Mouse (Mus musculus): ENCODE results near the gene Mknk1. TPM values are rescaled to one million over a fixed set of nuclear protein-coding genes. Genes with fewer than 3 reads are reported as not detected.

Mknk1 gene
- 18.9 TPM in 2 replicates for polyA plus RNA-seq (2015; fragmentation: Nextera tagmentation; extraction: Ambion mirVana)

DNA sequence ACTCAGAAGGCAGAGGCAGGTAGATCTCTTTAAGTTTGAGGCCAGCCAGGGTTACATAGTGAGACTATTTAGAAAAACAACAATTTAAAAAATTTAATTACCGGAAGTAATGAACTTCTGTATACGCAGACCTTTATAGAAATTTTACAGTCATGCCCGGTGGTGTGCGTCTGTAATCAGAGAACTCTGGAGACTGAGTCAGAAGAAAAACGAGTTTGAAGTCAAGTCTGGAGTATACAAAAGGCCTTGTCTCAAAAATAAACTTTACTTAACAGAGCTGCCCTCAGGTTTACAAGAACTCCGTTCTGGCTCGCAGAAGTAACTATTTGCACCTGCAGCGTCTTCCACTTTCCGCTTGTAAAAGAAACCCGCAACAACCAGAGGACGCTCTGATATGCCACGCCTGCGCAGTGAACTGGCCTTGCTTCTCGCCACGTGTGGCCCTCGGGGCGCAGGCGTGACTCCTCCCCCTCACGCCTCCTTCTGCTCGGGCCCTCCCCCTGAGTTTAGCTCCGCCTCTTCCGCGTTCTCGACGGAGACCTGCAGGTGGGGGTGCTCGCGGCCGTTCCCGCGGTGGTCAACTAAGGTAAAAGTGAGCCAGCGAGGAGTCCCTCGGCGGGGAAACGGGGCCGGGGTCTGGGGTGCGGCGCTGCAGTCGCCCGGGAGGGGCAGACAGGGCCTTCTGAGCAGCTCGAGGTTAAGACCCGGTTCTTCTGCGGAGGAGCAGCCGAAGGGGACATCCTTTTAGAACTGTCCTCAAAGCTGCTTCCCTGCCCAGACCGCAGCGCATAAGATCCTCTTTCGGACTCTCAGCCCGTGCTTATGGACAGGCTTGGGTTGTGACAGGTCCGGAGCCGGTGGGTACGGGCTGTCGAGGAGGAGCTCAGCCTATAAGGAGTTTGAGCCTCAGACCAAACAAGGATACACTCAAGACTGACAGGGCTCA is at the start of gene Mknk1:
Gene Mknk1, plus strand, starts transcription at position 503 of the 946 bp plus-strand sequence.

DNA sequence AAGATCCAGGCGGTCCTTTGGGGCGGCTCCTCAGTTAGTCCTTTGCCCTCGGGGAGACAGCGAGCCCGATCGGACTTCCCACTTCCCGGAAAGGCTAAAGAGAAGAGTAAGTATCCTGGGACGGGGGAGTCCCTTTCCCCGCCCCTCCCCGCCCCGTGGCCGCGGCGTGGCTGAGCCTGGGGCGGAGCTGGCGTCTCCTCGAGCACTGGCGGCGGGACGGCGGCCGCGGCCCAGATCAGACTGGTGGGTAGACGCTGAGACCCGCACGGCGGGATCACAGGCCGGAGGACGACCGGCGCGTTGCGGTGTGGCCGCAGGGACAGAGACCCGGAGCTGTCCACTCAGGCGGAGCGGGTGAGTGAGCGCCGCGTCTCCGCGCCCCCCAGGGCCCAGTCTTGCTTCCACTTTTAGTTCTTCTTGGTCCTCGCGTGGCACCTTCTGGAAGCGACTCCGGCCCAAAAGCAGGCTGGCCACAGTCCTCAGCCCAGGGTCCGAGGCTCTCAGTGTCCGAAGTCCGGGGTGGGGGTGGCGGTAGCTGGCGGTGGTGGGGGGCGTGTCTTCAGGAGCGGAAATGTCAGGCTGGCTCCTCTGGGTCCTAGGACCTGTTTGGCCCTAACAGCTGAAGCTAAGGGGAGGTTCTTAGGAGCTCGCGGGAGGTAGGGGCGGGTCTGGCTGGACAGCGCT is 11.0 kb upstream of the Mknk1 start, which contains the start of gene Mob3c:
Gene Mob3c, plus strand, starts transcription at position 205 of the 684 bp plus-strand sequence.

DNA sequence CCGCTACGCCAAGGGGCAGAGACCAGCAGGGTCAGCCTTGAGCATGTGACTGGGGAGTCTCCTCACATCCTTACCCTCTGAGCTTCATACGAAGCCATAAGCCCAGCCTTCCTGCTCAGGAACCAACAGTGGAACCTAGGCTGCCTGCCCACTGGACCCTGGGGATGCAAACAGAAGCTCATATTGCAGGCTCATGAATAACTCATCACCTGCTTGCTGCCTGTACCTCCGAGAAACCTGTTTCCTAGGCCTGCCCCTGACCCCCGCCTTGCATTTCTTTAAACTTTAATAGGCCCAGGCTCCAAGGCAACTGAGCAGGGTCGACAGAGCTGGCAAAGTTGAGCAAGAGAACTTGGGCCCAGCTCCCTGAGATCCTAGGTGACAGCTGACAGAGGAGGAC is 45.0 kb downstream of the Mknk1 start, which contains the start of gene Kncn:
Gene Kncn, plus strand, starts transcription at position 379 of the 400 bp plus-strand sequence.

DNA sequence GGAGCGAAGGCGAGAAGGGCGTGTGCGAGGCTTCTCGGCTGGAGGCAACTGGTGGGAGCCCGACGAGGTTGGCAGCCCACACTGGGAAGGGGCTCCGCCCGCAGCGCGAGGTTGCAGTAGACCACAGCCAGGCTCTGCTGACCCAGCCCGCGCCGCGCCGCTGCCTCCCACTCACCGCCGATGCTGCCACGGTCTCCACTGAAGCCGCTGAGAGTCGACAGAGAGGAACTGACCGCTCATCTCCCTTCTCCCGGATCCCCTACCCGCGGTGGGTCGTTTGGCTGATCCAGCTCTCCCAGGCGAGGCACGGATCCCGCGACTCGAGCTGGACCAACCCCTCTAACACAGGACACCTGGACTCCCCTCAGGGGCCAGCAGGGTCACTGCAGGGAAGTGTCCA is 51.6 kb downstream of the Mknk1 start, which contains the start of gene 6430628N08Rik:
Gene 6430628N08Rik, plus strand, starts transcription at position 113 of the 400 bp plus-strand sequence.

Other genes with a start within 250 kb of the Mknk1 start
- gene Cyp4a32, start 238.2 kb upstream of the Mknk1 start, polyA plus RNA-seq (2015; fragmentation: Nextera tagmentation; extraction: Ambion mirVana): not detected in 2 replicates
- 2.2 and 2.5 TPM in 2 replicates for gene Cyp4b1, start 191.5 kb upstream of the Mknk1 start, polyA plus RNA-seq (2015; fragmentation: Nextera tagmentation; extraction: Ambion mirVana)
- 16.0 and 21.4 TPM in 2 replicates for gene Efcab14, start 101.5 kb upstream of the Mknk1 start, polyA plus RNA-seq (2015; fragmentation: Nextera tagmentation; extraction: Ambion mirVana)
- gene Tex38, start 58.2 kb upstream of the Mknk1 start, polyA plus RNA-seq (2015; fragmentation: Nextera tagmentation; extraction: Ambion mirVana): 0.28 TPM in 1 of 2 replicates, not detected in the other
- 23.7 and 26.4 TPM in 2 replicates for gene Atpaf1, start 54.4 kb upstream of the Mknk1 start, polyA plus RNA-seq (2015; fragmentation: Nextera tagmentation; extraction: Ambion mirVana)
- 9.3 and 9.4 TPM in 2 replicates for gene Mob3c, start 11.1 kb upstream of the Mknk1 start, polyA plus RNA-seq (2015; fragmentation: Nextera tagmentation; extraction: Ambion mirVana)
- gene Kncn, start 45.2 kb downstream of the Mknk1 start, polyA plus RNA-seq (2015; fragmentation: Nextera tagmentation; extraction: Ambion mirVana): not detected in 2 replicates
- not detected in 2 replicates for gene 6430628N08Rik, start 51.5 kb downstream of the Mknk1 start, polyA plus RNA-seq (2015; fragmentation: Nextera tagmentation; extraction: Ambion mirVana)
- not detected in 2 replicates for gene Dmbx1, start 100.7 kb downstream of the Mknk1 start, polyA plus RNA-seq (2015; fragmentation: Nextera tagmentation; extraction: Ambion mirVana)
- gene Faah, start 178.7 kb downstream of the Mknk1 start, polyA plus RNA-seq (2015; fragmentation: Nextera tagmentation; extraction: Ambion mirVana): 3.1 and 3.2 TPM in 2 replicates
- gene Nsun4, start 214.7 kb downstream of the Mknk1 start, polyA plus RNA-seq (2015; fragmentation: Nextera tagmentation; extraction: Ambion mirVana): 11.4 and 11.8 TPM in 2 replicates
- 635 and 692 TPM in 2 replicates for gene Uqcrh, start 235.9 kb downstream of the Mknk1 start, polyA plus RNA-seq (2015; fragmentation: Nextera tagmentation; extraction: Ambion mirVana)
- gene Lrrc41, start 236.1 kb downstream of the Mknk1 start, polyA plus RNA-seq (2015; fragmentation: Nextera tagmentation; extraction: Ambion mirVana): 34.6 and 36.8 TPM in 2 replicates

Data from urinary bladder, postnatal 0 days (tissue).